Mouse (Mus musculus): ENCODE measurements around the gene Ugt2b5. TPM values are rescaled to one million over a fixed set of nuclear protein-coding genes. Genes with fewer than 3 reads are reported as not detected.
"Not testable (repeated sequence)": the region's sequence is repeated elsewhere in the genome, so short reads cannot be mapped to it uniquely, and the experiment has no call there.

Ugt2b5 gene
- total RNA-seq (2017) = not detected in 2 replicates

- not testable (repeated sequence) for ATAC-seq (ENCODE audit: extremely low read depth, insufficient number of reproducible peaks, low FRiP score, poor library complexity, severe bottlenecking)
These were observed at the start of gene Ugt2b5 for GRCm38 (mm10) chr5:87140196-87140595. TSS of gene Ugt2b5 (minus strand) at chr5:87140318.

- not testable (repeated sequence) for ATAC-seq (ENCODE audit: extremely low read depth, insufficient number of reproducible peaks, low FRiP score, poor library complexity, severe bottlenecking)
These were observed 35.7 kb upstream of the Ugt2b5 start for GRCm38 (mm10) chr5:87175780-87176179.

GRCm38 (mm10) chr5:87174671-87175070, 34.6 kb upstream of the Ugt2b5 start:
- ATAC-seq (ENCODE audit: extremely low read depth, insufficient number of reproducible peaks, low FRiP score, poor library complexity, severe bottlenecking) = no peak

GRCm38 (mm10) chr5:87147741-87148454, 7.8 kb upstream of the Ugt2b5 start:
- ATAC-seq (ENCODE audit: extremely low read depth, insufficient number of reproducible peaks, low FRiP score, poor library complexity, severe bottlenecking) = no peak

GRCm38 (mm10) chr5:87142865-87143456, 2.8 kb upstream of the Ugt2b5 start:
- no peak for ATAC-seq (ENCODE audit: extremely low read depth, insufficient number of reproducible peaks, low FRiP score, poor library complexity, severe bottlenecking)

GRCm38 (mm10) chr5:87103697-87104096, 36.4 kb downstream of the Ugt2b5 start:
- not testable (repeated sequence) for ATAC-seq (ENCODE audit: extremely low read depth, insufficient number of reproducible peaks, low FRiP score, poor library complexity, severe bottlenecking)

- ATAC-seq (ENCODE audit: extremely low read depth, insufficient number of reproducible peaks, low FRiP score, poor library complexity, severe bottlenecking) = no peak
These were observed 47.6 kb downstream of the Ugt2b5 start, which contains the start of gene Ugt2b36 for GRCm38 (mm10) chr5:87092346-87093027. TSS of gene Ugt2b36 (minus strand) at chr5:87092555.

GRCm38 (mm10) chr5:87091111-87091510, 49.0 kb downstream of the Ugt2b5 start:
- ATAC-seq (ENCODE audit: extremely low read depth, insufficient number of reproducible peaks, low FRiP score, poor library complexity, severe bottlenecking) = no peak

- no peak for ATAC-seq (ENCODE audit: extremely low read depth, insufficient number of reproducible peaks, low FRiP score, poor library complexity, severe bottlenecking)
These were observed 50.9 kb downstream of the Ugt2b5 start for GRCm38 (mm10) chr5:87089264-87089663.

- no peak for ATAC-seq (ENCODE audit: extremely low read depth, insufficient number of reproducible peaks, low FRiP score, poor library complexity, severe bottlenecking)
These were observed 53.8 kb downstream of the Ugt2b5 start for GRCm38 (mm10) chr5:87086269-87086668.

Other genes with a start within 250 kb of the Ugt2b5 start
- not detected in 2 replicates for gene Ugt2b34, start 233.4 kb downstream of the Ugt2b5 start, total RNA-seq (2017)
- not detected in 2 replicates for gene Ugt2b1, start 213.8 kb downstream of the Ugt2b5 start, total RNA-seq (2017)
- not detected in 2 replicates for gene Ugt2b35, start 139.5 kb downstream of the Ugt2b5 start, total RNA-seq (2017)
- not detected in 2 replicates for gene Ugt2b36, start 47.8 kb downstream of the Ugt2b5 start, total RNA-seq (2017)
- gene Ugt2b37, start 114.5 kb upstream of the Ugt2b5 start, total RNA-seq (2017) = not detected in 2 replicates
- gene Ugt2a3, start 196.9 kb upstream of the Ugt2b5 start, total RNA-seq (2017) = not detected in 2 replicates

Data from neutrophil, adult 5-6 weeks (primary cell).